Mouse (Mus musculus): ENCODE measurements around the gene Sdk1. TPM values are rescaled to one million over a fixed set of nuclear protein-coding genes. Genes with fewer than 3 reads are reported as not detected.

Gene Sdk1
- polyA plus RNA-seq, 1 experiment from 2014 or later = 1.0 TPM

DNA sequence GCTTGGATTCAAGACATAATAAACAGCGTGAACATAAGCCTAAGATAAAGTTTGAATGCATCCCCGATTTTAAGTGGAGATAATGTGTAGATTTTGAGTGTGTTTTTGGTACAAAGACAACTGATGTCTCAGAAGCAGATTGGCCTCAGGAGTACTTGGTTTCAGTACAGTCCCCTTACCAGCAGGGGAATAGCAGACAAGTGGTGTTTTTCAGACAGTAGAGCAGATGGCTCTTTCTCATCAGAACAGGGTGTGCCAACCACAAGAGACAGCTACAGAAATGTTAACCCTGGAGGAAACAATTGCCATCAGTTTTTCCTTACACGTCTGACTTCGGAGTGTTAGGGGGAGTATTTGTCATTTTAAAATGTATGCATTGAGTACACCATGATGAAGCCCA, 83.6 kb downstream of the Sdk1 start:
- DNase-seq (no peak), ATAC-seq (ENCODE audit: insufficient read depth) (no peak; the same call in 1 of the 2 replicates)
- H3K27me3 ChIP-seq (ENCODE audit: insufficient read depth, low read length) = no peaks in the 10 kb centered on the region
- TF ChIP-seq CTCF (IDR thresholded peaks at IDR 0.05; ENCODE audit: low read depth) = peak; percentile 38
- no peak overlapping the region for H3K9ac ChIP-seq
- H3K27ac ChIP-seq (ENCODE audit: low read depth) = no peak overlapping the region
- no peaks in the 10 kb centered on the region for H3K4me1 ChIP-seq (ENCODE audit: insufficient read depth)
- 43% methylated on average over 4 of the region's 4 CpGs for WGBS
- H3K4me3 ChIP-seq (ENCODE audit: low read depth, low read length) = no peak overlapping the region
- no peaks in the 10 kb centered on the region for H3K36me3 ChIP-seq (ENCODE audit: insufficient read depth)
- H3K4me2 ChIP-seq = no peak overlapping the region
- no peaks in the 10 kb centered on the region for H3K9me3 ChIP-seq (ENCODE audit: low read depth, low read length)

DNA sequence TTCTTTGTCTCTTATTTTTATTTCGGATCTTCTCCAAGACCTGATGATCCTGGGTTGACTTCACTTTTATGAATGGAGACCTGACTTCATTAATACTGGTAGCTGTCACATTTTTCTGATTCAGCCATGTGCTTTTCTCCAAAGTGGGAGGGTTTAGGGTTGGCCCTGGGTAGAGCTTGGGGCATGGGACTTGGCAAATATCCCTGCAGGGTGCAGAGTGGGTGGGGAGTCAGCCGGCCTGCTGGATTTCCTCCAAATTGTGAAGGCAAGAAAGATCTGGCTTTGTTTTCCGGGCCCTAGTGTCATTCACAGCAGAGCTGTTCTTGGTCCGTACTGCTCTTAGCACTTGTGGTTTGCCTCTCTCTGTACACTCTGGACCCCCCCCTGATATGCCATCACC, 103.1 kb downstream of the Sdk1 start:
- WGBS = 51% methylated on average over 4 of the region's 4 CpGs
- Histone ChIP-seq H3K9ac (no peak overlapping the region), H3K36me3 (ENCODE audit: insufficient read depth) (no peaks in the 10 kb centered on the region), H3K4me3 (ENCODE audit: low read depth, low read length) (no peak overlapping the region), H3K27me3 (ENCODE audit: insufficient read depth, low read length) (no peaks in the 10 kb centered on the region), H3K4me2 (no peak overlapping the region), H3K4me1 (ENCODE audit: insufficient read depth) (no peaks in the 10 kb centered on the region), H3K9me3 (ENCODE audit: low read depth, low read length) (no peaks in the 10 kb centered on the region), H3K27ac (ENCODE audit: low read depth) (no peak overlapping the region)
- DNase-seq = peak; percentile 16
- no peak for ATAC-seq (ENCODE audit: insufficient read depth)
- no peak for TF ChIP-seq CTCF (IDR thresholded peaks at IDR 0.05; ENCODE audit: low read depth)

- WGBS = 52% methylated on average over 5 of the region's 5 CpGs
These were observed 104.2 kb downstream of the Sdk1 start for GRCm38 (mm10) chr5:141345476-141345875.

GRCm38 (mm10) chr5:141362676-141363075, 121.4 kb downstream of the Sdk1 start:
- ATAC-seq (ENCODE audit: insufficient read depth) = no peak
- Histone ChIP-seq H3K9me3 (ENCODE audit: low read depth, low read length) (no peaks in the 10 kb centered on the region), H3K9ac (no peak overlapping the region), H3K27me3 (ENCODE audit: insufficient read depth, low read length) (no peaks in the 10 kb centered on the region), H3K4me3 (ENCODE audit: low read depth, low read length) (no peak overlapping the region), H3K4me2 (no peak overlapping the region), H3K4me1 (ENCODE audit: insufficient read depth) (no peaks in the 10 kb centered on the region), H3K36me3 (ENCODE audit: insufficient read depth) (no peaks in the 10 kb centered on the region), H3K27ac (ENCODE audit: low read depth) (no peak overlapping the region)
- no peak for TF ChIP-seq CTCF (IDR thresholded peaks at IDR 0.05; ENCODE audit: low read depth)
- DNase-seq = no peak
- 40% methylated on average over 2 of the region's 2 CpGs for WGBS

More at GRCm38 (mm10) chr5:141345476-141345875, 104.2 kb downstream of the Sdk1 start:
- Histone ChIP-seq H3K9ac (no peak overlapping the region), H3K4me2 (no peak overlapping the region), H3K4me1 (ENCODE audit: insufficient read depth) (no peaks in the 10 kb centered on the region), H3K9me3 (ENCODE audit: low read depth, low read length) (no peaks in the 10 kb centered on the region), H3K4me3 (ENCODE audit: low read depth, low read length) (no peak overlapping the region), H3K27ac (ENCODE audit: low read depth) (no peak overlapping the region), H3K36me3 (ENCODE audit: insufficient read depth) (no peaks in the 10 kb centered on the region), H3K27me3 (ENCODE audit: insufficient read depth, low read length) (no peaks in the 10 kb centered on the region)
- no peak for TF ChIP-seq CTCF (IDR thresholded peaks at IDR 0.05; ENCODE audit: low read depth)
- no peak for ATAC-seq (ENCODE audit: insufficient read depth)
- peak; percentile 22 for DNase-seq

DNA sequence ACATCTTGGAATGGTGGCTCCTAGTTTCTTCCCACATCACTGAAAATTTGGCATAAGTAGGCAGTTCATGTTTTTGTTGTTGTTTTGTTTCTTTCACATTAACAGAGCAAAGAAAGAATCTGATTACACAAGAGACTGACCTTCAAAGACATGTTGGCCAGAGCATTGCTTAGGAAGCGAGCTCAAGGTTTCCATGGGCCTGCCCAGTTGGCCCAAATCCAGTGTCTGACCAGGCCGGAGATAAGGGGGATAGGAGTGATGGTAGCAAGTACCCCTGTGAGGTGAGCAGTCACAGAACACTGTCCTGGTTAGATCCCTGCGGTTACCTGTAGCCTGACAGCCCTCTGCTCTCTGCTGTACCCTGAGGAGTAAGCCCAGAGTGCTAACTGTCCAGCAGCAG, 122.7 kb downstream of the Sdk1 start:
- peaks cover 3% of the 10 kb centered on the region for H3K4me1 ChIP-seq (ENCODE audit: insufficient read depth)
- no peak for ATAC-seq (ENCODE audit: insufficient read depth)
- WGBS = 83% methylated on average over 3 of the region's 3 CpGs
- no peak overlapping the region for H3K27ac ChIP-seq (ENCODE audit: low read depth)
- no peaks in the 10 kb centered on the region for H3K36me3 ChIP-seq (ENCODE audit: insufficient read depth)
- no peaks in the 10 kb centered on the region for H3K9me3 ChIP-seq (ENCODE audit: low read depth, low read length)
- DNase-seq = no peak
- no peak for TF ChIP-seq CTCF (IDR thresholded peaks at IDR 0.05; ENCODE audit: low read depth)
- H3K4me3 ChIP-seq (ENCODE audit: low read depth, low read length) = no peak overlapping the region
- no peak overlapping the region for H3K4me2 ChIP-seq
- H3K9ac ChIP-seq = no peak overlapping the region
- H3K27me3 ChIP-seq (ENCODE audit: insufficient read depth, low read length) = no peaks in the 10 kb centered on the region

DNA sequence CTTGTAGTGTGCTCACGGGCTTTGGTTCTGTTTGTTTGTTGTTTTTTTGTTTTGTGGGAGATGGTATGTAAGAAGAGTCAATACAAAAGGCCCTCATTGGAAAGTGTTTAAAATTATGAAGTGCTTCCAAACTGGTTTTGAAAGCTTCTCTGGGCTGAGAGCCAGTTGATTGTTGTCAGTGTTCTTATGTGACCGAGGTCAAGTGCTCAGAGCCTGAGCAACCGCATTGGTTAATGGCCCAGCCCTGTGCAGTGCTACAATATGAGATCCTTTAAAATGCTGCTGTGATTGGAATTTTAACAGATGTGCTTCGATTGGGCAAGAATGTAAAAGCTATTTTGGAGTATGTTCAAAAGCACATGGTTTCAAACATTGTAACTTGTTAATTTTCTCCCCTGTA, 127.3 kb downstream of the Sdk1 start:
- Histone ChIP-seq H3K9ac (no peak overlapping the region), H3K4me3 (ENCODE audit: low read depth, low read length) (no peak overlapping the region), H3K4me2 (no peak overlapping the region), H3K9me3 (ENCODE audit: low read depth, low read length) (no peaks in the 10 kb centered on the region), H3K27ac (ENCODE audit: low read depth) (no peak overlapping the region), H3K27me3 (ENCODE audit: insufficient read depth, low read length) (no peaks in the 10 kb centered on the region), H3K36me3 (ENCODE audit: insufficient read depth) (no peaks in the 10 kb centered on the region), H3K4me1 (ENCODE audit: insufficient read depth) (peaks cover 8% of the 10 kb centered on the region)
- DNase-seq (peak; percentile 81), ATAC-seq (ENCODE audit: insufficient read depth) (peak; percentile 80)
- no peak for TF ChIP-seq CTCF (IDR thresholded peaks at IDR 0.05; ENCODE audit: low read depth)
- WGBS = 19% methylated on average over 4 of the region's 4 CpGs

DNA sequence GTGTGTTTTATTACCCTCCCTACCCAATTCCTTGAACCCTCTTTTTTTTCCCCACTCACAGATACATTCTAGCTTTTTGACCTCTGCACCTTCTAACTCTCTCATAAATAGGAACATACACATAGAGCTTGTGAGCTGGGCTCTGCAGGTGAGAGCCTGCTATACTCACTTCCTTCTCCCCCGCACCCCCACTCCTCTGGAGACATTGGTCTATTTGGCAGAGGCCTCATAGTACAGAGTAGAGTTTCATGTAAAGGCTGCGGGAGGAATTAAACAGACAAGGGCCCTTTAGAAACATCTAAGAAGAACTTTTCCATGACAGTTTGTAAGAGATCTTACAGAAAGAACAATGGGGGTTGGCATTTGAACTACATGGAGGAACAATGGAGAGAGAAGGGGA, 133.5 kb downstream of the Sdk1 start:
- Histone ChIP-seq H3K27ac (ENCODE audit: low read depth) (no peak overlapping the region; the same call in 1 of the 2 replicates), H3K9ac (no peak overlapping the region), H3K9me3 (ENCODE audit: low read depth, low read length) (no peaks in the 10 kb centered on the region), H3K4me3 (ENCODE audit: low read depth, low read length) (no peak overlapping the region), H3K4me1 (ENCODE audit: insufficient read depth) (no peaks in the 10 kb centered on the region; the same call in 1 of the 2 replicates), H3K4me2 (no peak overlapping the region), H3K27me3 (ENCODE audit: insufficient read depth, low read length) (no peaks in the 10 kb centered on the region), H3K36me3 (ENCODE audit: insufficient read depth) (no peaks in the 10 kb centered on the region)
- no peak for TF ChIP-seq CTCF (IDR thresholded peaks at IDR 0.05; ENCODE audit: low read depth)
- ATAC-seq (ENCODE audit: insufficient read depth) (no peak), DNase-seq (no peak)
- 55% methylated on average over 2 of the region's 2 CpGs for WGBS
